Mouse (Mus musculus): ENCODE results near the gene Gfra1.

GRCm38 (mm10) chr19:58497106-58497505, 41.4 kb upstream of the Gfra1 start:
- no peak for TF ChIP-seq CTCF (IDR thresholded peaks at IDR 0.05; ENCODE audit: borderline replicate concordance, extremely low read depth, insufficient read depth, insufficient read length)
- no peak for TF ChIP-seq POLR2A (IDR thresholded peaks at IDR 0.05; ENCODE audit: borderline replicate concordance, extremely low read depth, insufficient read depth, insufficient read length, poor library complexity, severe bottlenecking)

Measured in brain, embryonic 14.5 days (tissue).